Mouse (Mus musculus): ENCODE measurements around the gene Leng1.
A peak's percentile ranks its signal among the peaks of the same experiment; 100 is the strongest.

The Leng1 gene

DNA sequence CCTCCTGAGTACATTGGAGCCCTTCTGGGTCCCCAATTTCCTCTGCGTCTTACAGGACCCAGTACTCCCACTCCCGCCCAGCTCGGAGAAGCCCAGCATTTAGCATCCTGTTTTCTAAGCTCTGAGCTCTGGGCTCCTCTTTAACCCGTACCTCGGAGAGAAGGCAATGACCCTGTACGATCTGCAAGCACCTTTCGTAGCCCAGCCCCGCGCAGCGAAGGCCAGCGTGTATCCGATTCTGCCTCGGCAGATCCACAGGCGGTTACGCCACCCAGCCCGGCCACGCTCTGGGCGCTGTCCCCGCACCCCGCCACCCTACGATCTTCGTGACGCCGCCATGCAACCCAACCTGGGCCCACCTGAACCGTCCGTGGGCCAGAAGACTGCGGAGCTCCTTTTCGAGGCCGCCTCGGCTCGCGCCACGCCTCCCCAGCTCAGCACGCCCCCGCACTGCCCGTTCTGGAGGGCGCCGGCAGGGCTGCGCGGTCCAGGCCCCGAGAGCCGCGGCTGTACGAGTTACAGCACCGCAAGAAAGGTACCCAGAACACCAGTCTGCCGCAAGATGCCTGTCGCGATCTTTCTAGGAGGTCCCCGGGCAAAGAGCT lies 26.8 kb upstream of the Leng1 start, which contains the start of gene Tsen34:
TSS of gene Tsen34 (plus strand) at position 482 of the 605 bp plus-strand sequence.
- DNase-seq (ENCODE audit: low spot score in 2 of 2): no peak

- DNase-seq (ENCODE audit: low spot score in 2 of 2): no peak
Observed at GRCm38 (mm10) chr7:3691919-3692318, 26.3 kb upstream of the Leng1 start.

DNA sequence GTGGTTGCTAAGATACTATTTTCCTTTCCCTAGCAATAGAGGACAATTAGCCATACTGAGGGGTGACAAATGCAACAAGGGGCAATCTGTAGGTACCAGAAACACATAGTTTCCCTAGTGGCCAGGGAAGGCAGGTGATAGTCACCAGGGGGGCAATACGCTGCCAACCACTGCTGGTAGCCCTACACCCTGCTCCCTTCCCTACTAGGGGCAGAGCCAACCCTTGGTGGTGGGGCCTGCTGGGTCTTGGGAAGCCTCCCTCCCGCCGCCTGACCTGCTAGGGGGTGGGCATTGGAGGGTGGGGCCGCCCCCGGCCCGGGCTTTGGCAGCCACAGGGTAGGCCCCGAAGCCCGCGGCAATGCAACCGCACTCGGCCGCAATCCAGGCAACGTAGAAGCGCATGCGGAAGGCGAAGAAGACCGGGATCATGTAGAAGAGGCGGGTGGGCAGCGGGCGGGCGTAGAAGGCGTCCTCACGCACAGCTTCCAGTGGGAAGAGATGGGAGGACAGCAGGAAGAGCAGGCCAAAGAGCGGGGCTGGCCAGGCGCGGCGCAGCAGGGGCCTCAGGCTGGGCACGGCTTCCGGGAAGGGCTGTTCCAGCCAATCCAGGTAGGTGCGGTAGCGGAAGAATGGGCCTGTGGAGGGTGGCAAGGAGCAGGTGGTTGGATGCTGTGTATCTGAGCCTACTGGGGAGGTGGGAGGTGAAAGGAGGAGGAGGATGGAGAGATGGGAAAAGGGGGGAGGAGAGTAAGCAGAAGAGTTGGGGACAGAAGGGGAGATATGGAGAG lies 20.0 kb upstream of the Leng1 start:
- DNase-seq (ENCODE audit: low spot score in 2 of 2): no peak

DNA sequence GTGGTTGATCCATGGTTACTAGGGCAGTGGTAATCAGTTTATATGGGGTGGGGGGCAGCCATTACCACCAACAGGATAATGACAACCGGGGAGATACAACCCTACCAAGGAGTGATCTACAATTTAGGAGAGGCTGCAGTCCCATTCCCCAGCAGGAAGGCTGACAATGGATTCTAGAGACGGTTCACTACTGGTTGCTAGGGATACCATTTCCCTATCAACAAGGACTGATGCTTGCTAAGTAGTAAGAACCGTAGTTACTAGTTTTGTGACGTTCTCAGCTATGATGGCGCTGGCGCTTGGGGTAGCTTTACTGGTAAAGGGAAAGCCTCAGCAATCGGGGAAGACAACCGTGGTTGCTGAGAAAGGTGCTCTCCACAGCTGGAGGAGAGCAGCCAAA lies 19.1 kb upstream of the Leng1 start:
- DNase-seq (ENCODE audit: low spot score in 2 of 2): no peak

DNA sequence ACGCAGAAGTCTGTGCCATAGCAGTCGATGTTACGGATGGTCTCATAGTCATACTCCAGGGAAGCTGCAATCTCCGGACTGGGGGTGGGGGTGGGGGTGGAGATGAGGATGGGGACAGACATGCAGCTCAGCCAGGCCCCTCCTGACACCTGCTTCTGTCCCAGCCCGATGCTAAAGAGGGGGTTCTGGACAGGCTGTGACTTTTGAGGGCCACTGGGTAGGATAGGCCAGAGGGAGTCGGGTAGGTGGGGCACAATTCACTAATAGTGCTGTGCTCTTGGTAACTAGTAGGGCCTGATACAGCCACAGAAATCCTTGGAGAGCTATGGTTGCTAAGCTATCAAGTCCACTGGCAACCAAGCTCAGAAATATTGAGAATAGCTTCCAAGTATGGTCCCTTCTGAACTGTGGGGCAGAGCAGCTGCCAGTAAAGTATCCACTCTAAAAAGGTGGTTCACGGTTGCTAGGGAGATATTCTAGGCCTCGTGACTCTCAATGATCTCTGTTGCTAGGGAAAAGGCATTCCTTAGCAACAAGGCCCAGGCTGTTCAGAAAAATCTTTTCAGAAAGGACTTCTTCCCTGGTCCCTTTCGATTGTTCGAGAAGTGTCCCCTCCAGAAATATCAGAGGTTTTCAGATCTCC lies 18.4 kb upstream of the Leng1 start:
- no peak for DNase-seq (ENCODE audit: low spot score in 2 of 2)

DNA sequence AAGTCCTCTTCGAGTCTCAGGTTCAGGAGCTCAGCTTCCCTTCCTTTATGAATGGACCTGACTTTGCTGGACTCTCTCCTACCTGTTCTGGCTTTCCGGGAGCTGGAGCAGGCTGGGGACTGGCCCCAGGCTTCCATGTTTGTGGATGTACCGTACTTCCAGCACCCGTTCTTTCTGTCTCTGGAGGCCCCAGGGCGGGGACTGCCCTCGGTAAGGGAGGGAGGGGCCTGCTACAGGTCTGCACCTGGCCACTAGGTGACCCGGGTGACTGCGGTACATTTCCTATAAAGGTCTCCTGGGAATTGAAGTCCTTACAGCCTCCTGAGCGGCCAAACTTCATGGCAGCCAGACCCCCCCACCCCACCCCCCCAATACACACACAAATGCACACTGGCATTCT lies 11.7 kb upstream of the Leng1 start, which contains the start of gene Tmc4:
TSS of gene Tmc4 (minus strand) at position 212 of the 400 bp plus-strand sequence.
- peak; percentile 55 to 62 for DNase-seq (ENCODE audit: low spot score in 2 of 2)

GRCm38 (mm10) chr7:3676371-3676770 lies 10.7 kb upstream of the Leng1 start:
- peak in 1 of 2 experiments; percentile 18 for DNase-seq (ENCODE audit: low spot score in 2 of 2)

DNA sequence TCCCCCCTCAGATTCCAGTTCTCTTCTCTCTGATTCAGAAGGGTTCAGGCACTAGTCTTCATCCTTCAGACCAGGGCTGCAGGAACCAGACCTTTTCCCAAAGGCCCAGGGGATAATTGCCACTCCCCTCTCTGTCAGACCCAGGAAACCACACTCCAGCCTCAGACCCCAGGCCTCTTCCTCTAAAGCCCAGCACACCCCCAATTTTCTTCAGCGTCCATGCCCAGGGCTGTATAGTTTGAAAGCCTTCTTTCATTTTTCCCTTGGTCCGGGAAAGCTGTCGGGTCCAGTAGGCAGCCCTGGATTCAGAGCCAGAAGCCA lies 9.5 kb upstream of the Leng1 start:
- no peak for DNase-seq (ENCODE audit: low spot score in 2 of 2)

- peak; percentile 60 to 64 for DNase-seq (ENCODE audit: low spot score in 2 of 2)
Observed at GRCm38 (mm10) chr7:3674507-3675227, 9.0 kb upstream of the Leng1 start.

- no peak for DNase-seq (ENCODE audit: low spot score in 2 of 2)
Observed at GRCm38 (mm10) chr7:3666921-3667391, 1.3 kb upstream of the Leng1 start.

DNA sequence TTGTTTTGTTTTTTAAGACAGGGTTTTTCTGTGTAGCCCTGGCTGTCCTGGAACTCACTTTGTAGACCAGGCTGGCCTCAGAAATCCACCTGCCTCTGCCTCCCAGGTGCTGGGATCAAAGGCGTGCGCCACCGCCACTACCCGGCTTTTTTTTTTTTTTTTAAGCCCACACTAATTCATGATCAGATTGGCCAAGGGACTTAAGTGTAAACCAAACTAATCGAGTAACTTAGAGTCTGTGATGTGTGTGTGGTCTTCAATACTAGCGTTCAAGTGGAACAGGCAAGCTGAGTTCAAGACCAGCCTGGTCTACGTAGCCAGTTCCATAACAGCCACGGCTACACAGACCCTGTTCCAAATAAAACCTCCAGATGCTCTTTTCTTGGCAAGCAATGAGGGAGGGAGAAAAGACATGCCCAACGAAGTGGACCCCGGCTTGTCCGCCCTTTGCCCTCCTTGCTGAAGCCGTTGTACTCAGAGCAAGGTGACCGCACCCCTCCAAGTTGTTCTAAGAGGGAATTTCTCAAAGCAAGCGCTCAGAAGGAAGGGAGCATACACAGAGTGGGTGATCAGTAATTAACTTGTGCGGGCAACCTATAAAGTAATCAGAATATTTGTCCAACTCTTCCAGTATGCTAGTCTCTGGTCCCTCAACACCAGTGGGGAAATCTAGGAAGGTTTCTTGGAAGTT lies 971 bp downstream of the Leng1 start:
- DNase-seq (ENCODE audit: low spot score in 2 of 2): no peak

GRCm38 (mm10) chr7:3658578-3658977 lies 7.1 kb downstream of the Leng1 start:
- DNase-seq (ENCODE audit: low spot score in 2 of 2): no peak

DNA sequence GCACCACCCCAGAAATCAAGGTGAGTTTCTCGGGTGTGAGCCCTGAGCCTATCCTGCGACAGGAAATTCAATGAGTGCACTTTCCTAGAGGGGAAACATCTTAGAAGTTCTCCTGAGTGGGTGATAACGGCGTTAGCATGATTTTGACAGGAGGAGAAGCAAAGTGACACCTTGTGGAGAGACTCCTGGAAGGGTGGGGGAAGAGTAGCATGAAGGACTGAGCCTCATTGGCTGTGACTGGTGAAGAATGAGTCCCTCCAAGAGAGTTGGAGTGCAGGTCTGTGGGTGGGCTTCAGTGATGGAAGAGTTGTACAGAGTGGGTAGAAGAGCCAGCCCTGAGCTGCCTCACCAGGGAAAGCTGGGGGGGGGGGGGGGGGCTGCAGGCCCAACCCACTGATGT lies 8.7 kb downstream of the Leng1 start:
- no peak for DNase-seq (ENCODE audit: low spot score in 2 of 2)

- DNase-seq (ENCODE audit: low spot score in 2 of 2): no peak
Observed at GRCm38 (mm10) chr7:3646641-3647040, 19.0 kb downstream of the Leng1 start.

DNA sequence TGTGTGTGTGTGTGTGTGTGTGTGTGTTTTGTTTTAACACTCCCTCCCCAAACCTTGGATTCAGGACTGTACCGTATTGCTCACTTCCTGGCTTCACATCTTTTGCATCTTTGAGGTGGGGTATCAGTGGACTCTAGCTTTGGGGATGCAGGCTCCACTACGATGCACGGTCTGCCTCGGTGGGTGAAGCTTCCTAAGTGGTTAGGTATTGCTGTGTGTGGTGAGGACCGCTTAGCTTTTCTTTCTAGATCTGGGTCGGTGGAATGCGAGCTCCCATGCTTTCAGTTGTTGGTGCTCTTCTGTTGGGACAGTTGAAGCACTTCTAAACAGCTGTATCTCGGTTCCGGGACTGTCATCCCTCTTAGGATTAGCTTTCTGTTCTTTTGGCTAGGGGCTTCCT lies 19.5 kb downstream of the Leng1 start:
- no peak for DNase-seq (ENCODE audit: low spot score in 2 of 2)

GRCm38 (mm10) chr7:3645488-3646025 lies 20.1 kb downstream of the Leng1 start:
- DNase-seq (ENCODE audit: low spot score in 2 of 2): no peak

GRCm38 (mm10) chr7:3644672-3645487 lies 20.8 kb downstream of the Leng1 start, which contains the start of gene Cnot3:
TSS of gene Cnot3 (plus strand) at chr7:3645268.
- DNase-seq (ENCODE audit: low spot score in 2 of 2): peak; percentile 91 to 99

- peak in 1 of 2 experiments; percentile 93 for DNase-seq (ENCODE audit: low spot score in 2 of 2)
Observed at GRCm38 (mm10) chr7:3644348-3644671, 21.3 kb downstream of the Leng1 start.

DNA sequence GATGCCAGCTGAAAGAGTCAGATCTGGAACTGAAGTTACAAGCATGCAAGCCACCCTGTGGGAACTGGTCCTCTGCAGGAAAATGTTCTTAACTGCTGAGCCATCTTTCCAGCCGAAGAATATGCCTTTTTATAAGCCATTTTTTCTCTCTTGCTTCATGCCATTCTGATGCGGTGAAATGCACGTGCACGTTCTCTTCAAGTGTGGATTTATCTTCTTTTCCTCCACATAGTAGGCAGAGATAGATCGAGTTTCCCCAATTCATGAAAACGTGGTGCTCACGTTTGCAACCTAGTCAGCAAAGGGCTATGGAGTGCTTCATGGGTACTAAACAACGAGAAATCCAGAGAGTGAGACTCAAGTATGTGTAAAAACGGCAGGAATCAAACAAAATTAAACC lies 21.8 kb downstream of the Leng1 start:
- no peak for DNase-seq (ENCODE audit: low spot score in 2 of 2)

DNA sequence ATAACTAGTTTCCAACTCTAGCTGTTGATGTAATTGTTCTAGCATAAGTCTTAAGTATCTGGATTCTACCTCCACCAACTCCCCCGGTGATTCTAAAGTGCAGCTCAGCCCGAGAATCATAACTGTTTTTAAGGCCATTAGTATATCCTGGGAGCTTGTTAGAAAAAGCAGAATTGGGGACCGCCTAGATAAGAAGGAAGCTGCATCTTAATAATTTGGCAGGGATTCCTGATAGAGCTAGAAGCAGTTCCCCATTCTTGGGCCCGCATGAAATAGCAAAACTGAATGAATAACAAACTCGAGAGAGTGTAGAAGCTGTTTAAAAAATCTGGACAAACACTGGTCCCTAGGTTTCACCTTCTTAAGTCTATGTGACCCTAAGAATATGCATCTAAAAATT lies 22.2 kb downstream of the Leng1 start:
- DNase-seq (ENCODE audit: low spot score in 2 of 2): no peak

- no peak for DNase-seq (ENCODE audit: low spot score in 2 of 2)
Observed at GRCm38 (mm10) chr7:3630478-3630815, 35.2 kb downstream of the Leng1 start.
